Comparison of ENCODE assay signal across 8 mouse cellular contexts in genomic region chr2:26273611-26274010, GRCm38 (mm10). TPM values are rescaled to one million over a fixed set of nuclear protein-coding genes. Genes with fewer than 3 reads are reported as not detected.
DNase-seq lines count a peak whose midpoint lies in the region; ATAC-seq and TF ChIP-seq lines count a peak whose summit lies in the region.

No protein-coding gene starts in this region.

- no peaks in the 10 kb centered on the region for H3K4me1 ChIP-seq in forebrain, postnatal 0 days (ENCODE audit: insufficient read depth)
- H3K4me1 ChIP-seq in midbrain, postnatal 0 days (ENCODE audit: insufficient read depth, low read length), result no peaks in the 10 kb centered on the region

- H3K27me3 ChIP-seq in forebrain, postnatal 0 days (ENCODE audit: insufficient read depth, low read length), result no peaks in the 10 kb centered on the region
- H3K27me3 ChIP-seq in midbrain, postnatal 0 days (ENCODE audit: insufficient read depth, low read length), result no peaks in the 10 kb centered on the region

- DNase-seq in layer of hippocampus, adult 11-12 months (ENCODE audit: low spot score), result peak; percentile 51
- no peak for DNase-seq in layer of hippocampus, adult 9-11 months
- peak; percentile 82 for DNase-seq in forebrain, postnatal 0 days
- peak; percentile 48 for DNase-seq in induced T-regulatory cell, adult 2 months (ENCODE audit: low read depth)
- peak; percentile 58 to 74 for DNase-seq in left cerebral cortex, postnatal 25 days (ENCODE audit: low spot score in 2 of 2)
- peak; percentile 85 for DNase-seq in midbrain, postnatal 0 days (ENCODE audit: low spot score)
- peak; percentile 80 for DNase-seq in testis, postnatal 10 days (ENCODE audit: low spot score)

- H3K27ac ChIP-seq in forebrain, postnatal 0 days (ENCODE audit: low read depth, low read length), result no peak overlapping the region
- no peak overlapping the region for H3K27ac ChIP-seq in midbrain, postnatal 0 days (ENCODE audit: low read depth, low read length)

- peak; percentile 61; the same call in 1 of the 2 replicates for ATAC-seq in cerebellum, adult (ENCODE audit: insufficient number of reproducible peaks, low FRiP score, low TSS enrichment)
- peak; percentile 82 for ATAC-seq in forebrain, postnatal 0 days
- ATAC-seq in midbrain, postnatal 0 days (ENCODE audit: low FRiP score), result peak; percentile 65; the same call in 1 of the 2 replicates

- no peak overlapping the region for H3K4me2 ChIP-seq in forebrain, postnatal 0 days (ENCODE audit: low read depth)
- no peak overlapping the region for H3K4me2 ChIP-seq in midbrain, postnatal 0 days (ENCODE audit: low read depth, low read length, poor library complexity, severe bottlenecking)

- no peaks in the 10 kb centered on the region for H3K36me3 ChIP-seq in forebrain, postnatal 0 days (ENCODE audit: insufficient read depth)
- no peaks in the 10 kb centered on the region for H3K36me3 ChIP-seq in midbrain, postnatal 0 days (ENCODE audit: insufficient read depth, low read length)

- no peaks in the 10 kb centered on the region for H3K9me3 ChIP-seq in forebrain, postnatal 0 days (ENCODE audit: low read length)
- H3K9me3 ChIP-seq in midbrain, postnatal 0 days (ENCODE audit: low read length), result no peaks in the 10 kb centered on the region

- no peak overlapping the region for H3K4me3 ChIP-seq in forebrain, postnatal 0 days (ENCODE audit: low read depth, low read length)
- H3K4me3 ChIP-seq in midbrain, postnatal 0 days (ENCODE audit: low read depth, low read length), result no peak overlapping the region

- 17% methylated on average over 7 of the region's 7 CpGs for whole genome bisulfite sequencing in forebrain, postnatal 0 days
- 23% methylated on average over 7 of the region's 7 CpGs for WGBS in midbrain, postnatal 0 days

- no peak overlapping the region; the same call in 1 of the 2 replicates for H3K9ac ChIP-seq in forebrain, postnatal 0 days
- H3K9ac ChIP-seq in midbrain, postnatal 0 days (replicated peaks; ENCODE audit: low read length, poor library complexity, severe bottlenecking), result no peak overlapping the region

- intact Hi-C loops in left cerebral cortex, postnatal 25 days (cut with DNase I), result loop anchor here (1.0 kb wide), 2 partner anchors 91 to 119 kb away; no protein-coding TSS in a partner anchor

- peak; percentile 90 for TF ChIP-seq CTCF in forebrain, postnatal 0 days (IDR thresholded peaks at IDR 0.05; ENCODE audit: low read depth)
- peak; percentile 91 for TF ChIP-seq CTCF in midbrain, postnatal 0 days (IDR thresholded peaks at IDR 0.05)

RNA-seq across cellular contexts. Expression of gene Ccdc187, which starts 20.7 kb away (rescaled TPM):
- total RNA-seq in forebrain, postnatal 0 days (2014; rRNA removed), result 1.5 and 2.0 TPM in 2 replicates
- polyA plus RNA-seq in forebrain, postnatal 0 days (2015; fragmentation: Nextera tagmentation; extraction: Ambion mirVana), result 0.13 TPM in 2 replicates
- total RNA-seq in left cerebral cortex, postnatal 25 days (2021), result 1 to 10 TPM in 1 of 2 experiments, under 1 TPM in 1; 0.57 to 4.3 TPM
- total RNA-seq in midbrain, postnatal 0 days (2014; rRNA removed), result 2.8 and 3.7 TPM in 2 replicates
- 0.16 and 0.23 TPM in 2 replicates for polyA plus RNA-seq in midbrain, postnatal 0 days (2015; fragmentation: Nextera tagmentation; extraction: Ambion mirVana)

RNA-seq across cellular contexts. Expression of gene Qsox2, which starts 36.3 kb away (rescaled TPM):
- 21.2 and 22.2 TPM in 2 replicates for total RNA-seq in forebrain, postnatal 0 days (2014; rRNA removed)
- polyA plus RNA-seq in forebrain, postnatal 0 days (2015; fragmentation: Nextera tagmentation; extraction: Ambion mirVana), result 5.5 and 9.1 TPM in 2 replicates
- total RNA-seq in left cerebral cortex, postnatal 25 days (2021), result 10 to 100 TPM; 23.0 to 23.5 TPM
- 19.2 and 25.6 TPM in 2 replicates for total RNA-seq in midbrain, postnatal 0 days (2014; rRNA removed)
- 8.4 and 9.9 TPM in 2 replicates for polyA plus RNA-seq in midbrain, postnatal 0 days (2015; fragmentation: Nextera tagmentation; extraction: Ambion mirVana)

RNA-seq across cellular contexts. Expression of gene Gpsm1, which starts 41.7 kb away (rescaled TPM):
- 242 and 257 TPM in 2 replicates for total RNA-seq in forebrain, postnatal 0 days (2014; rRNA removed)
- polyA plus RNA-seq in forebrain, postnatal 0 days (2015; fragmentation: Nextera tagmentation; extraction: Ambion mirVana), result 140 and 149 TPM in 2 replicates
- 10 to 100 TPM; 48.7 to 51.4 TPM for total RNA-seq in left cerebral cortex, postnatal 25 days (2021)
- 286 and 298 TPM in 2 replicates for total RNA-seq in midbrain, postnatal 0 days (2014; rRNA removed)
- polyA plus RNA-seq in midbrain, postnatal 0 days (2015; fragmentation: Nextera tagmentation; extraction: Ambion mirVana), result 162 and 163 TPM in 2 replicates
